Mouse (Mus musculus) erythroblast, embryonic 14.5 days (primary cell): ENCODE results near the gene Cacna1c. TPM values are rescaled to one million over a fixed set of nuclear protein-coding genes. Genes with fewer than 3 reads are reported as not detected.

Experiments
- H3K27me3 ChIP-seq: 2 replicates; pipeline ENCODE4 v1.6.1; 2012; ENCODE audit warnings: inconsistent platforms; ENCODE audit not compliant: control insufficient read depth
- H3K36me3 ChIP-seq: 2 replicates; pipeline ENCODE4 v1.6.1; 2012; ENCODE audit warnings: mild to moderate bottlenecking, inconsistent platforms; ENCODE audit not compliant: control insufficient read depth
- H3K4me1 ChIP-seq: 2 replicates; pipeline ENCODE4 v1.6.1; 2012; ENCODE audit warnings: inconsistent platforms; ENCODE audit not compliant: control insufficient read depth
- H3K4me3 ChIP-seq: replicated peaks from 2 replicates; pipeline ENCODE3; 2012; ENCODE audit warnings: moderate library complexity, mild to moderate bottlenecking, inconsistent platforms
- H3K9me3 ChIP-seq: 2 replicates; pipeline ENCODE4 v1.6.1; 2012; ENCODE audit warnings: low read length, inconsistent platforms, mixed read lengths; ENCODE audit not compliant: control insufficient read depth
- GATA1 ChIP-seq: IDR thresholded peaks from 2 replicates; pipeline ENCODE4 v1.6.1; 2012; ENCODE audit warnings: low read length, inconsistent platforms, mixed read lengths
- TAL1 ChIP-seq: IDR thresholded peaks from 3 replicates; pipeline ENCODE4 v1.6.1; 2012; ENCODE audit warnings: low read length, inconsistent platforms, mixed read lengths
- polyA plus RNA-seq: library from polyadenylated mRNA; stranded (reverse); fragments of >175 nt; gene quantifications from 2 replicates; pipeline ENCODE4 v1.2.3, GENCODE M21; 2012

The Cacna1c gene
- polyA plus RNA-seq, 1 experiment = 0.14 TPM

DNA sequence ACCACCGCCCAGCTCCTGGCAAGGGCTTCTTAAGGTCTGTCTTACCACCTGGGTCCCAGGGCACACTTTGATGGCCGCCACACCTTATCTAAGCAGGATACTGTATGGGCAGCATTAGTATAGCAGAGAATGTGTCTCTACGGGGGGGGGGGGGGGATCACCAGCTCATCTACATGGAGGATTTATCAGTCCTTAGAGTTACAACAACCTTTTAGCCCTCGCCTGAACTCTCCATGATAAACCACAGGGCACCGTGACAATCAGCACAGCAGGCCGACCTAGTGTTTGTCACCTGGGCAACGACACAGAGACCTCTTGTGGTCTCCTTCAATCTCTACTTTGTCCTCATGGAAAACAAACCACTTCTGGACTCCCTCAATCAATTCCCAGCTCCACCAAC lies 363.2 kb downstream of the Cacna1c start:
- Histone ChIP-seq H3K4me3 (no peak overlapping the region), H3K36me3 (no peaks in the 10 kb centered on the region), H3K27me3 (no peaks in the 10 kb centered on the region), H3K9me3 (no peaks in the 10 kb centered on the region), H3K4me1 (peaks cover 54% of the 10 kb centered on the region)
- TF ChIP-seq GATA1 (no peak), TAL1 (no peak)

DNA sequence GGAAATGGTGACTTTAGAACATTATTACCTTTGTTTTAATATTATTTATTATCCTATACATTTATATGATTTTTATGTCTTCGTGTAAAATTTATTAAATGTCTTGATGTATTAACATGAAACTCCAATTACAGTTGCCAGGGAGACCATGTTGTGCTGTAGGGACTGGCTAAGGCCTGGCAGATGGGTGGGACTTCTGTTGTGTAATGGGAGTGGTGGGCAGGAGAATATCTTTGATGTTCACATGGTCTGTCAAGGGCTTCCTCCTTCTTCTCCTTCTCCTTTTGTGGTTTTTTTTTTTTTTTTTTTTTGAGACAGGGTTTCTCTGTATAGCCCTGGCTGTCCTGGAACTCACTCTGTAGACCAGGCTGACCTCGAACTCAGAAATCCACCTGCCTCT lies 363.6 kb downstream of the Cacna1c start:
- Histone ChIP-seq H3K9me3 (no peaks in the 10 kb centered on the region), H3K27me3 (no peaks in the 10 kb centered on the region), H3K4me3 (no peak overlapping the region), H3K4me1 (peaks cover 52% of the 10 kb centered on the region), H3K36me3 (no peaks in the 10 kb centered on the region)
- TF ChIP-seq TAL1 = no peak
- no peak for TF ChIP-seq GATA1

DNA sequence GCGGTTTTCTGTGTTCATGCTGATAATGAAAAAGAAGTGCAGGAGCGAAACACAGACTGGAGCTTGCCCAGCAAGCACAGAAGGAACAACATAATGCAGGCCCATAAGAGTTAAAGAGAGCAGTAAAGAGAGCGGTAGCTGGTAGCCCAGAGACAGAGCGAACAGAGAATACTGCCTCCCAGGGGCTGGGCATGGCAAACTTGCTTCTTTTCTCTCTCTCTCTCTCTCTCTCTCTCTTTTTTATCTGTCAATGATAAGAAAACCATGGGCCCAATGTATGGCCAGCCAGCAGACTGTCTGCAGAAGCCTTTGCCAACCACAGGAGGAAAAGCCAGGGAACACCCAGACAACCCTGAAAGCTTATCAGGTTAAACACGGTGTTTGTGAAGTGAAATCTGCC lies 365.4 kb downstream of the Cacna1c start:
- TF ChIP-seq GATA1 (no peak), TAL1 (no peak)
- no peaks in the 10 kb centered on the region for H3K9me3 ChIP-seq
- peaks cover 43% of the 10 kb centered on the region for H3K4me1 ChIP-seq
- H3K36me3 ChIP-seq = no peaks in the 10 kb centered on the region
- no peak overlapping the region for H3K4me3 ChIP-seq
- H3K27me3 ChIP-seq = no peaks in the 10 kb centered on the region

DNA sequence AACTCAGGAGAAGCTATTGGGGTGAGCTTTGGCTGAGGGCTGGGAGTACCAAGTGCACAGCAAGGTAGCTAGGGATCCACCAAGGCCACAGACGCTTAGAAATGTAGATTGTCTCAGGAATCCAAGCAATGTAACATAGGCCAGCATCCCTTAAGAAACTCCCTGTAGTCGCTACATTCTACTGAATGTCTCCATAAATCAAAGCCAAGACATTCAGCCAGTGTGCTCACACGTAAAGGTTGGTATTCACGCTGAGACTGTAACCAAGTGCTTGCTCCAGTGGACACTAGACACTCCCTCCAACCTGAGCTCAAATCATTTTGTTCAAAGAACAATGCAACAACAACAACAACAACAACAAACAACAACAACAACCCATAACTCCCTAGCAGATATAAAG lies 368.0 kb downstream of the Cacna1c start:
- Histone ChIP-seq H3K4me1 (peaks cover 31% of the 10 kb centered on the region), H3K36me3 (no peaks in the 10 kb centered on the region), H3K4me3 (no peak overlapping the region), H3K27me3 (no peaks in the 10 kb centered on the region), H3K9me3 (no peaks in the 10 kb centered on the region)
- TF ChIP-seq GATA1 = no peak
- TF ChIP-seq TAL1 = no peak

DNA sequence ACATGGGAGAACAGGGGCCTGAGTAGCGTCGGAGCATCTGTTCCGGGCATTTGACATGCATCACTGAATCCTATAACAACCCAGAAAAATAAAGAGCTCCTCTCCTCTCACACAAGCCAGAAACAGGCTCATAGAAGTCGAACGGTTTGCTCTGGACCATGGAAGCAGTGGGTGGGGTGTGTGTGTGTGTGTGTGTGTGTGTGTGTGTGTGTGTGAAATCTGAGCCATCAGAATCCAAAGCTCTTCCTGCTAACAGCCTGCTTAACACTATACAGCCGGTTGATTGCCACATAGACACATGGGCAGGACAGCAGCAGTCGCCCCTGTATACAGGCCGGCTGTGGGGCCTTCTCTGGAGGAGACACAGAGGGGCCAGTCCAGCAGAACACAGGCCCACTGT lies 368.7 kb downstream of the Cacna1c start:
- peaks cover 26% of the 10 kb centered on the region for H3K4me1 ChIP-seq
- no peaks in the 10 kb centered on the region for H3K9me3 ChIP-seq
- H3K27me3 ChIP-seq = no peaks in the 10 kb centered on the region
- H3K36me3 ChIP-seq = no peaks in the 10 kb centered on the region
- no peak overlapping the region for H3K4me3 ChIP-seq
- TF ChIP-seq TAL1 (no peak), GATA1 (no peak)

DNA sequence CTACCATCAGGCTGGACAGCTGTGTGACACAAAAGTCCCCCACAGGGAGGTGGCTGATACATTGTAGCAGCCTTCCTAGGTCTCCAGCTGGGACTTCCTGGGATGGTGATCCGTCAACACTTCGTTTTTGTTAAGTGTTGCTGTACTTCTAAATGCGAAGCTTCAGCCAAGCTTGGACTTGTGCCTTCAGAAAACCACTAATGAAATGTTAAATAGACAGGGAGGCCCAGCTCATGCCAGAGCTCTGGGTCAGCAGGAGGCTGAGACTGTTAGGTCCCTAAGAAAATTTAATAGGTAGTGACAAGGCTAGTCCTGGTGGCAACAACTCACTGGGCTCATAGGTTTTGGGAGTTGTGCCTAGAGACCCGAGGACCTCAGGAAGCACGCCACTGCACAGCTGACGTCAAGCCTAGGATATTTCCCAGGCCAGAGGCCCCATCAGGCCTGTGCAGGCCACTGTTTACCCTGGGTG lies 370.8 kb downstream of the Cacna1c start:
- peaks cover 5% of the 10 kb centered on the region for H3K4me1 ChIP-seq
- no peak overlapping the region for H3K4me3 ChIP-seq
- no peak for TF ChIP-seq TAL1
- TF ChIP-seq GATA1 = no peak
- H3K9me3 ChIP-seq = no peaks in the 10 kb centered on the region
- H3K36me3 ChIP-seq = no peaks in the 10 kb centered on the region
- H3K27me3 ChIP-seq = no peaks in the 10 kb centered on the region

DNA sequence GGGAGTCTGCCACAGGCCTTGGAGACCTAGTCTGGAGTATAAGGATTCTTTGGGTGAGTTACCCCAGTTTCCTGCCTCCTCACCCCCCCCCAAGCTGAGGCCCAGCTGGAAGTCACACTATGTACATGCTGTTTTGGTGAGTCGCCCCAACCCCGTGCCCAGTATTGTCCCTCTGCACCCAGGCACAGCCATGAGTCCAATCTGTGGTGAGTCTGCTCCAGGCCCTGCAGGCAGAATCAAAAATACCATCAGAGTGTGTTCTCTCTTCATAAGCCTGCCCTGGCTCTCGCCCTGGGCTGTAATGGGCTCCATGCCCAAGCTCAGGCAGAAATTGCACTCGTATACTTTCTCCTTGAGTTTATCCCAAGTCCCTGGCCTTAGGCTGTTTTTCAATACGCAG lies 374.7 kb downstream of the Cacna1c start:
- Histone ChIP-seq H3K4me1 (no peaks in the 10 kb centered on the region), H3K4me3 (no peak overlapping the region), H3K9me3 (no peaks in the 10 kb centered on the region), H3K36me3 (no peaks in the 10 kb centered on the region), H3K27me3 (no peaks in the 10 kb centered on the region)
- no peak for TF ChIP-seq GATA1
- TF ChIP-seq TAL1 = no peak

DNA sequence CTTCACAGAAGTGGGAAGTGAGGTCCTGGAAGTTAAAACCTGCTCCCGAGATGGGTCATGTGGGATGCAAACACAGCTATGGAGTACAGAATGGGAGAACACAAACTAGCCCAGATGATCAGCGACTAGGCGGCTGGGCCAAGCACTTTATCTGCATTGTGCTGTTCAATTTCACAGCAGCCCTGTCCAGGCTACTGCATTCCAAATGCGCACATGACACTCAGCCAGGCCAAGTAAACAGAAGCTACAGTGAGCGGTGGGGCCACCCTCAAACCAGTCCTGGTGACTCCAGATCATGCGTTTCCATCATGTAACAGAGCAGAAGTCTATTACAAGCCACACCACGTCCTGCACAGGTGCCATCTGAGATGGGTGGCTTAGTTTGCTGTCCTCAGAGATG lies 376.6 kb downstream of the Cacna1c start:
- H3K36me3 ChIP-seq = no peaks in the 10 kb centered on the region
- no peak for TF ChIP-seq TAL1
- no peak for TF ChIP-seq GATA1
- no peaks in the 10 kb centered on the region for H3K9me3 ChIP-seq
- no peaks in the 10 kb centered on the region for H3K4me1 ChIP-seq
- H3K27me3 ChIP-seq = no peaks in the 10 kb centered on the region
- no peak overlapping the region for H3K4me3 ChIP-seq

DNA sequence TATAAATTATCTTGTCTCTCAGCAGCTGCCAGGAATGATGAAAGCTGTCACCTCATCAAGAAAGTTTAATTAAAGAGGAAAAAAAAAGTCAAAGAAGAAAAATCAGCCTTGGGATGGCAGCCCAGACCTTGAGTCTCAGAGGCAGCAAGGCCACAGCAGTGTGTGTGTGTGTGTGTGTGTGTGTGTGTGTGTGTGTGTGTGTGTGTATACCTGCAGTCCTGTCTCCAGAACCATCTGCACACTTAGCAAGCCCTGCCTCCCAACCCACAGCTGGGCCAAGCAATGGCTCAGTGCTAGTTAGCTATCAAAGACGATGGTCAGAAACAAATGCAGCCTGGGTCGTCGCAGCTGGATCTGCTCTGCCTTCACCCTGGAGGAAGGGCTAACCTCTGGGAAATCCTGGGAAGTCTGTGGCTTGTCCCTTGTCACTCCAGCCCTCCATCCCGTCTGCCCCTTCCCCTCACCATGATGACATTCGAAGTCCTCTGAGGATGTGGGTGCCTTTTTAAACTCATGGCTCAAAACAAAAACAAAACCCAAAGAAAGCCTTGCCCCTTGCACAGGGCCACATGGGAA lies 378.2 kb downstream of the Cacna1c start:
- Histone ChIP-seq H3K9me3 (no peaks in the 10 kb centered on the region), H3K4me3 (no peak overlapping the region), H3K4me1 (no peaks in the 10 kb centered on the region), H3K27me3 (no peaks in the 10 kb centered on the region), H3K36me3 (no peaks in the 10 kb centered on the region)
- TF ChIP-seq GATA1 = no peak
- TF ChIP-seq TAL1 = no peak

DNA sequence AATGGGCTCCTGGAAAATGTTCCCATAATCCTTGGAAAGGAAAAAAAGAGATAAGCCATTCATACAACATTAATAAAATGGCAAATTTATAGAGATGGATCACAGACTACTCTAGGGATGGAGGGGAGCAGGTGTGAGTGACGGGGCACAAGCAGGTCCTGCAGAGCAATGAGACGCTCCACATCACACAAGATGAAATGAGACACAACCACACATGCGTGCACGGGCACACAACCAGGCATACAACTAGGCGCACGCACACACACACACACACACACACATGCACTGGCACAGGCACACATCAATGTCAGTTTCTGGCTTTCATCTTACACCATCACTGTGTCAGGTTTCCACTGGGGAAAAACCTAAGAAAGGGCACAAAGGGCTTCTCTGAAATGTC lies 380.0 kb downstream of the Cacna1c start:
- TF ChIP-seq GATA1 (no peak), TAL1 (no peak)
- no peaks in the 10 kb centered on the region for H3K4me1 ChIP-seq
- no peaks in the 10 kb centered on the region for H3K27me3 ChIP-seq
- H3K4me3 ChIP-seq = no peak overlapping the region
- H3K9me3 ChIP-seq = no peaks in the 10 kb centered on the region
- no peaks in the 10 kb centered on the region for H3K36me3 ChIP-seq
